Mouse (Mus musculus): Measurements from ENCODE around the gene Ifna7. TPM values are rescaled to one million over a fixed set of nuclear protein-coding genes. Genes with fewer than 3 reads are reported as not detected.
"Not testable (repeated sequence)": the region's sequence is repeated elsewhere in the genome, so short reads cannot be mapped to it uniquely, and the experiment has no call there.

Gene Ifna7
- polyA plus RNA-seq (2012): not detected in 2 replicates

DNA sequence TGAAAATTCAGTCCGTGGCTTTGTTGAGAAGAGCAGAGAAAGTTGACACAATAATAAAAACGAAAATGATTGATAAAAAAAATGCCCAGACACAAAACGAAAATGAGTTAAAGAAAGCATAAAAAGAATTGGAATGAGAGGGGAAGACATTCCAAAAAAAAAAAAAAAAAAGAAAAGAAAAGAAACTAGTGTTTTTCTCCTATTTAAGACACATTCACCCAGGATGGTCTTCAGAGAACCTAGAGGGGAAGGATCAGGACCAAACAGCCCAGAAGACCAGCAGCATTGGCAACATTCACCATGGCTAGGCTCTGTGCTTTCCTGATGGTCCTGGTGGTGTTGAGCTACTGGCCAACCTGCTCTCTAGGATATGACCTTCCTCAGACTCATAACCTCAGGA is at the start of gene Ifna7:
Ifna7 (plus strand) TSS at position 301 of the 400 bp plus-strand sequence.
- no peak for TF ChIP-seq GATA1 (IDR thresholded peaks at IDR 0.05; ENCODE audit: low read length)

DNA sequence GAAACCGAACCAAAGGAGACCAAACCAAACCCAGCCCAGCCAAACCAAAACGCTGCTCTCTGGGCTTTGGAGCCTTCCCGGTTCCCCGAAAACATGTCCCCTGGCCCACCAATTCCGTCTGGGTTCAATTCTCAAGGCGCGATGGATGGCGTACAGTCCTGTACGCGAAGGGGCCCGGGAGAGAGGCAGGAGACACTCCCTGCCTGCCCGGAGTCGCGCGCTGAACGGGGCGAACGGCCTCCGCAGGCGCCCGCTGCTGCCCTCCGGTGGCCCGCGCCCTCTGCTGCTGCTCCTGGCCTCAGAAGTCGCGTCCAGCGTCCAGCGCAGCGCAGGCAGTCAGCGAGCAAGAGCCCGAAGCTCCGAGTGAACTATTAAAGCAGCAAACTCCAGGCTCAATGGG is 42.5 kb upstream of the Ifna7 start, which contains the start of gene Gm13290:
Gm13290 (plus strand) TSS at position 301 of the 400 bp plus-strand sequence.
- not testable (repeated sequence) for TF ChIP-seq GATA1 (IDR thresholded peaks at IDR 0.05; ENCODE audit: low read length)

DNA sequence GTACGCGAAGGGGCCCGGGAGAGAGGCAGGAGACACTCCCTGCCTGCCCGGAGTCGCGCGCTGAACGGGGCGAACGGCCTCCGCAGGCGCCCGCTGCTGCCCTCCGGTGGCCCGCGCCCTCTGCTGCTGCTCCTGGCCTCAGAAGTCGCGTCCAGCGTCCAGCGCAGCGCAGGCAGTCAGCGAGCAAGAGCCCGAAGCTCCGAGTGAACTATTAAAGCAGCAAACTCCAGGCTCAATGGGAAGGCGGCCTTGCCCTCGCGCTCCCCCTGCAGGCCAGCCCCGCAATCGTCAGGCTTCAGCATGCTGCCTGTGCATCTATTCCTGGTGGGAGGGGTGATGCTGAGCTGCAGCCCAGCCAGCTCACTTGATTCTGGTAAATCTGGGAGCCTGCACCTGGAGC is 39.4 kb upstream of the Ifna7 start, which contains the start of gene Gm13289:
Gm13289 (plus strand) TSS at position 301 of the 400 bp plus-strand sequence.
- not testable (repeated sequence) for TF ChIP-seq GATA1 (IDR thresholded peaks at IDR 0.05; ENCODE audit: low read length)

DNA sequence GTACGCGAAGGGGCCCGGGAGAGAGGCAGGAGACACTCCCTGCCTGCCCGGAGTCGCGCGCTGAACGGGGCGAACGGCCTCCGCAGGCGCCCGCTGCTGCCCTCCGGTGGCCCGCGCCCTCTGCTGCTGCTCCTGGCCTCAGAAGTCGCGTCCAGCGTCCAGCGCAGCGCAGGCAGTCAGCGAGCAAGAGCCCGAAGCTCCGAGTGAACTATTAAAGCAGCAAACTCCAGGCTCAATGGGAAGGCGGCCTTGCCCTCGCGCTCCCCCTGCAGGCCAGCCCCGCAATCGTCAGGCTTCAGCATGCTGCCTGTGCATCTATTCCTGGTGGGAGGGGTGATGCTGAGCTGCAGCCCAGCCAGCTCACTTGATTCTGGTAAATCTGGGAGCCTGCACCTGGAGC is 36.5 kb upstream of the Ifna7 start, which contains the start of gene Gm13272:
Gm13272 (plus strand) TSS at position 301 of the 400 bp plus-strand sequence.
- TF ChIP-seq GATA1 (IDR thresholded peaks at IDR 0.05; ENCODE audit: low read length): not testable (repeated sequence)

DNA sequence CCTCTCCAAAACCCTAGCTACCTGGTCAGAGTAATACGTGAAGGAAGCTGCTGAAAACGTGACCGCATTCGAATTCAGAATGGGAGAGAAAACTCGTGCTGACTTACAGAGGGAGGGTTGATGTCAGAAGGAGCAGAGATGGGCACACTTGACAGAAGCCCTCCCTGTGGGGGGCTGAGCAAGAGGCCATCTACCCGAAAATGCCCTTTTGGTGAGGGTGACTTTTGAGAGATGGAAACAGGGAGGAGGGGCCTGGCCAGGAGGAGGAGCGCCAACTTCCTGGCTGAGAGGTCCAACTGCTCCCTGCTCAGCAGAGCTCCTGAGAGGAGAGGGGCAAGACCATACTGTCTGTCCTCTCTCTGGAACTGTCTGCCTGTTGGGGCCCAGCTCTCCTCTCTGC is 34.2 kb upstream of the Ifna7 start, which contains the start of gene Ifnz:
Ifnz (plus strand) TSS at position 301 of the 400 bp plus-strand sequence.
- not testable (repeated sequence) for TF ChIP-seq GATA1 (IDR thresholded peaks at IDR 0.05; ENCODE audit: low read length)

DNA sequence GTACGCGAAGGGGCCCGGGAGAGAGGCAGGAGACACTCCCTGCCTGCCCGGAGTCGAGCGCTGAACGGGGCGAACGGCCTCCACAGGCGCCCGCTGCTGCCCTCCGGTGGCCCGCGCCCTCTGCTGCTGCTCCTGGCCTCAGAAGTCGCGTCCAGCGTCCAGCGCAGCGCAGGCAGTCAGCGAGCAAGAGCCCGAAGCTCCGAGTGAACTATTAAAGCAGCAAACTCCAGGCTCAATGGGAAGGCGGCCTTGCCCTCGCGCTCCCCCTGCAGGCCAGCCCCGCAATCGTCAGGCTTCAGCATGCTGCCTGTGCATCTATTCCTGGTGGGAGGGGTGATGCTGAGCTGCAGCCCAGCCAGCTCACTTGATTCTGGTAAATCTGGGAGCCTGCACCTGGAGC is 30.6 kb upstream of the Ifna7 start, which contains the start of gene Gm13276:
Gm13276 (plus strand) TSS at position 301 of the 400 bp plus-strand sequence.
- not testable (repeated sequence) for TF ChIP-seq GATA1 (IDR thresholded peaks at IDR 0.05; ENCODE audit: low read length)

DNA sequence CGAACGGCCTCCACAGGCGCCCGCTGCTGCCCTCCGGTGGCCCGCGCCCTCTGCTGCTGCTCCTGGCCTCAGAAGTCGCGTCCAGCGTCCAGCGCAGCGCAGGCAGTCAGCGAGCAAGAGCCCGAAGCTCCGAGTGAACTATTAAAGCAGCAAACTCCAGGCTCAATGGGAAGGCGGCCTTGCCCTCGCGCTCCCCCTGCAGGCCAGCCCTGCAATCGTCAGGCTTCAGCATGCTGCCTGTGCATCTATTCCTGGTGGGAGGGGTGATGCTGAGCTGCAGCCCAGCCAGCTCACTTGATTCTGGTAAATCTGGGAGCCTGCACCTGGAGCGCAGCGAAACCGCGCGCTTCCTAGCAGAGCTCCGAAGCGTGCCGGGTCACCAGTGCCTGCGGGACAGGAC is 27.6 kb upstream of the Ifna7 start, which contains the start of gene Gm13277:
Gm13277 (plus strand) TSS at position 231 of the 400 bp plus-strand sequence.
- TF ChIP-seq GATA1 (IDR thresholded peaks at IDR 0.05; ENCODE audit: low read length): not testable (repeated sequence)

DNA sequence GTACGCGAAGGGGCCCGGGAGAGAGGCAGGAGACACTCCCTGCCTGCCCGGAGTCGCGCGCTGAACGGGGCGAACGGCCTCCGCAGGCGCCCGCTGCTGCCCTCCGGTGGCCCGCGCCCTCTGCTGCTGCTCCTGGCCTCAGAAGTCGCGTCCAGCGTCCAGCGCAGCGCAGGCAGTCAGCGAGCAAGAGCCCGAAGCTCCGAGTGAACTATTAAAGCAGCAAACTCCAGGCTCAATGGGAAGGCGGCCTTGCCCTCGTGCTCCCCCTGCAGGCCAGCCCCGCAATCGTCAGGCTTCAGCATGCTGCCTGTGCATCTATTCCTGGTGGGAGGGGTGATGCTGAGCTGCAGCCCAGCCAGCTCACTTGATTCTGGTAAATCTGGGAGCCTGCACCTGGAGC is 24.8 kb upstream of the Ifna7 start, which contains the start of gene Gm13278:
Gm13278 (plus strand) TSS at position 301 of the 400 bp plus-strand sequence.
- TF ChIP-seq GATA1 (IDR thresholded peaks at IDR 0.05; ENCODE audit: low read length): not testable (repeated sequence)

DNA sequence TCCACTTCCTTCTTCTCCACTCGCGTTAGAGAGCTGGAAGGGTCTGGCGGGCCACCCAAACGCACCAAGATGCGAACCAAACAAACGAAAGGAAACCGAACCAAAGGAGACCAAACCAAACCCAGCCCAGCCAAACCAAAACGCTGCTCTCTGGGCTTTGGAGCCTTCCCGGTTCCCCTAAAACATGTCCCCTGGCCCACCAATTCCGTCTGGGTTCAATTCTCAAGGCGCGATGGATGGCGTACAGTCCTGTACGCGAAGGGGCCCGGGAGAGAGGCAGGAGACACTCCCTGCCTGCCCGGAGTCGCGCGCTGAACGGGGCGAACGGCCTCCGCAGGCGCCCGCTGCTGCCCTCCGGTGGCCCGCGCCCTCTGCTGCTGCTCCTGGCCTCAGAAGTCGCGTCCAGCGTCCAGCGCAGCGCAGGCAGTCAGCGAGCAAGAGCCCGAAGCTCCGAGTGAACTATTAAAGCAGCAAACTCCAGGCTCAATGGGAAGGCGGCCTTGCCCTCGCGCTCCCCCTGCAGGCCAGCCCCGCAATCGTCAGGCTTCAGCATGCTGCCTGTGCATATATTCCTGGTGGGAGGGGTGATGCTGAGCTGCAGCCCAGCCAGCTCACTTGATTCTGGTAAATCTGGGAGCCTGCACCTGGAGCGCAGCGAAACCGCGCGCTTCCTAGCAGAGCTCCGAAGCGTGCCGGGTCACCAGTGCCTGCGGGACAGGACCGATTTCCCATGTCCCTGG is 21.9 kb upstream of the Ifna7 start, which contains the start of gene Gm13275:
Gm13275 (plus strand) TSS at position 552 of the 740 bp plus-strand sequence.
- TF ChIP-seq GATA1 (IDR thresholded peaks at IDR 0.05; ENCODE audit: low read length): not testable (repeated sequence)

DNA sequence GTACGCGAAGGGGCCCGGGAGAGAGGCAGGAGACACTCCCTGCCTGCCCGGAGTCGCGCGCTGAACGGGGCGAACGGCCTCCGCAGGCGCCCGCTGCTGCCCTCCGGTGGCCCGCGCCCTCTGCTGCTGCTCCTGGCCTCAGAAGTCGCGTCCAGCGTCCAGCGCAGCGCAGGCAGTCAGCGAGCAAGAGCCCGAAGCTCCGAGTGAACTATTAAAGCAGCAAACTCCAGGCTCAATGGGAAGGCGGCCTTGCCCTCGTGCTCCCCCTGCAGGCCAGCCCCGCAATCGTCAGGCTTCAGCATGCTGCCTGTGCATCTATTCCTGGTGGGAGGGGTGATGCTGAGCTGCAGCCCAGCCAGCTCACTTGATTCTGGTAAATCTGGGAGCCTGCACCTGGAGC is 18.9 kb upstream of the Ifna7 start, which contains the start of gene Gm13279:
Gm13279 (plus strand) TSS at position 301 of the 400 bp plus-strand sequence.
- TF ChIP-seq GATA1 (IDR thresholded peaks at IDR 0.05; ENCODE audit: low read length): not testable (repeated sequence)

DNA sequence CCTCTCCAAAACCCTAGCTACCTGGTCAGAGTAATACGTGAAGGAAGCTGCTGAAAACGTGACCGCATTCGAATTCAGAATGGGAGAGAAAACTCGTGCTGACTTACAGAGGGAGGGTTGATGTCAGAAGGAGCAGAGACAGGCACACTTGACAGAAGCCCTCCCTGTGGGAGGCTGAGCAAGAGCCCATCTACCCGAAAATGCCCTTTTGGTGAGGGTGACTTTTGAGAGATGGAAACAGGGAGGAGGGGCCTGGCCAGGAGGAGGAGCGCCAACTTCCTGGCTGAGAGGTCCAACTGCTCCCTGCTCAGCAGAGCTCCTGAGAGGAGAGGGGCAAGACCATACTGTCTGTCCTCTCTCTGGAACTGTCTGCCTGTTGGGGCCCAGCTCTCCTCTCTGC is 16.7 kb upstream of the Ifna7 start, which contains the start of gene Gm13285:
Gm13285 (plus strand) TSS at position 301 of the 400 bp plus-strand sequence.
- not testable (repeated sequence) for TF ChIP-seq GATA1 (IDR thresholded peaks at IDR 0.05; ENCODE audit: low read length)

DNA sequence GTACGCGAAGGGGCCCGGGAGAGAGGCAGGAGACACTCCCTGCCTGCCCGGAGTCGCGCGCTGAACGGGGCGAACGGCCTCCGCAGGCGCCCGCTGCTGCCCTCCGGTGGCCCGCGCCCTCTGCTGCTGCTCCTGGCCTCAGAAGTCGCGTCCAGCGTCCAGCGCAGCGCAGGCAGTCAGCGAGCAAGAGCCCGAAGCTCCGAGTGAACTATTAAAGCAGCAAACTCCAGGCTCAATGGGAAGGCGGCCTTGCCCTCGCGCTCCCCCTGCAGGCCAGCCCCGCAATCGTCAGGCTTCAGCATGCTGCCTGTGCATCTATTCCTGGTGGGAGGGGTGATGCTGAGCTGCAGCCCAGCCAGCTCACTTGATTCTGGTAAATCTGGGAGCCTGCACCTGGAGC is 13.1 kb upstream of the Ifna7 start, which contains the start of gene Gm13287:
Gm13287 (plus strand) TSS at position 301 of the 400 bp plus-strand sequence.
- not testable (repeated sequence) for TF ChIP-seq GATA1 (IDR thresholded peaks at IDR 0.05; ENCODE audit: low read length)

DNA sequence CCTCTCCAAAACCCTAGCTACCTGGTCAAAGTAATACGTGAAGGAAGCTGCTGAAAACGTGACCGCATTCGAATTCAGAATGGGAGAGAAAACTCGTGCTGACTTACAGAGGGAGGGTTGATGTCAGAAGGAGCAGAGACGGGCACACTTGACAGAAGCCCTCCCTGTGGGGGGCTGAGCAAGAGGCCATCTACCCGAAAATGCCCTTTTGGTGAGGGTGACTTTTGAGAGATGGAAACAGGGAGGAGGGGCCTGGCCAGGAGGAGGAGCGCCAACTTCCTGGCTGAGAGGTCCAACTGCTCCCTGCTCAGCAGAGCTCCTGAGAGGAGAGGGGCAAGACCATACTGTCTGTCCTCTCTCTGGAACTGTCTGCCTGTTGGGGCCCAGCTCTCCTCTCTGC is 10.8 kb upstream of the Ifna7 start, which contains the start of gene Gm13288:
Gm13288 (plus strand) TSS at position 301 of the 400 bp plus-strand sequence.
- TF ChIP-seq GATA1 (IDR thresholded peaks at IDR 0.05; ENCODE audit: low read length): not testable (repeated sequence)

DNA sequence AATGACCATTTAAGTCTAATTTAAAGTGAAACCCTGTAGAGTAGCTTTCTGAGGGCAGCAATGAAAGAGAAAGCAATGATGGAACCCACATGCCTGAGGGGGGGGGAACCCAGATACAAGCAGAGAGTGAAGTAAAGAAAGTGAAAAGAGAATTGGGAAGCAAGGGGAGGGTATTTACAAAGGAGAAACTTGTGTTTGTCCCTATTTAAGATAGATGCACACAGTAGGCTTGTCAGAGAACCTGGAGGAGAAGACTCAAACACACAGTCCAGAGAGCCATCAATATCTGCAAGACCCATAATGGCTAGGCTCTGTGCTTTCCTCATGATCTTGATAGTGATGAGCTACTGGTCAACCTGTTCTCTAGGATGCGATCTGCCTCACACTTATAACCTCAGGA is 3.6 kb downstream of the Ifna7 start, which contains the start of gene Ifna11:
Ifna11 (plus strand) TSS at position 301 of the 400 bp plus-strand sequence.
- TF ChIP-seq GATA1 (IDR thresholded peaks at IDR 0.05; ENCODE audit: low read length): no peak

DNA sequence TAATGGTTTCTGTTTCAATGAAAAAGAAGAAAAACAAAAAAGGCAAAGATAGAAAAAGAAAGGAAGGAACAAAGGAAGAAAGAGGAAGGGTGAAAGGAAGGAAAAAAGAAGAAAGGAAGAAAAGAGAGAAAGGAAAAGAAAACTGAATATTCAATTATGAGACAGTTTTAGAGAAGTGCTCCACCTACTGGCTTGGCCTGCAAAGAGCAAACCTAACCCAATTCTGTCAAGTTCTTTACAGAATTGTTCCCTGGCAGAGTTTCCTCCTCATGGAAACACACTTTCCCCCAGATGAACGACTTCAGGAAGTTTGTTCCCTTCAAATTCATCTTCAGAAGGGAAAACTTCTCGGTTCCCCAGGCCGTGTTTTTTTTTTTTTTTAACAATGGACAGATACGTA is 7.0 kb downstream of the Ifna7 start:
- no peak for TF ChIP-seq GATA1 (IDR thresholded peaks at IDR 0.05; ENCODE audit: low read length)

DNA sequence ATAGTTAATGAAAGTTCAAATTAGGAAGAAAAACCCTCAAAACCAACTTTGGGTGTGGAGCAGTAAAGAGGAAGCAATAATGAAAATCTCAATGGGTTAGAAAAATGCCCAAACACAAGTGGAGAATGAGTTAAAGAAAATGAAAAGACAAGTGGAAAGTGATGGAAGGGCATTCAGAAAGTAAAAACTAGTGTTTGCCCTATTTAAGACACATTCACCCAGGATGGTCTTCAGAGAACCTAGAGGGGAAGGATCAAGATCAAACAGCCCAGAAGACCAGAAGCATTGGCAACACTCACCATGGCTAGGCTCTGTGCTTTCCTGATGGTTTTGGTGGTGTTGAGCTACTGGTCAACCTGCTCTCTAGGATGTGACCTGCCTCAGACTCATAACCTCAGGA is 11.1 kb downstream of the Ifna7 start, which contains the start of gene Ifna6:
Ifna6 (plus strand) TSS at position 301 of the 400 bp plus-strand sequence.
- not testable (repeated sequence) for TF ChIP-seq GATA1 (IDR thresholded peaks at IDR 0.05; ENCODE audit: low read length)

All from G1E-ER4 (cell line).